Mouse (Mus musculus): Measurements from ENCODE around the gene Gpbp1. TPM values are rescaled to one million over a fixed set of nuclear protein-coding genes. Genes with fewer than 3 reads are reported as not detected.

Gene Gpbp1
- total and polyA plus RNA-seq, 3 experiments: 43.3 to 99.6 (median 96.1) TPM

DNA sequence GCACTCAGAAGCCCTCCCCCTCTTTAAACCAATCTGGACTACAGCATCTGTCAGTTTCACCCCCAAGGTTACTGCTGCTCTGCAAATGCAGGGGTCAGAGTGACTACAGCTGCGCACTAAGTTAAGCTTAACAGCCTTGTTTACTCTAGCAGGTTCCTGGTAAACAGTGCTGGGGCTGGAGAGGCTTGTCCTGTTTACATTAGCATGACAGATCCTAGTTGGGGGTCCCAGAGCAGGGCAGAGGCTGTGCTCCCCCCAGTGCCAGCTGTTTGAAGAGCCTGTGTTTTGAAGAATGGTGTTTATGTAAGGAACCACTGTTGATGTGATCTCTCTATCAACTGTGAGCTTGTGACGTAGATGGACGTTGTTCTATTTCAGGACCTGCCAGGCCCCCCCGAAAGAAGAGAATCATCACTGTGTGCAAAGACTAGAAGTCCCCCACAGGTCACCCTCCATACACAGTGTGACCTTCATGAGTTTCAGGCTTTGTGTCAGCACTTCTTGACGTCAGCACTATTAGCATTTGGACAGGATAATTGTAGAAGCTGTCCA, 92.2 kb downstream of the Gpbp1 start:
- dilution Hi-C loops (cut with MboI; ENCODE audit: extremely low pct_ligation_motif_present, extremely low pct_unique_long_range_greater_than_20kb, low sequenced_read_pairs) (no loop called here), in situ Hi-C loops (cut with MboI; ENCODE audit: low pct_ligation_motif_present, low pct_unique_long_range_greater_than_20kb, low sequenced_read_pairs) (loop anchor here (25.0 kb wide), 1 partner anchor 410 kb away; no protein-coding TSS in a partner anchor)
- TF ChIP-seq RCOR1 (conservative IDR thresholded peaks at IDR 0.05; ENCODE audit: low read depth, low read length): no peak
- no peak for TF ChIP-seq CTCF (conservative IDR thresholded peaks at IDR 0.05 in 1 of 2, IDR thresholded peaks at IDR 0.05 in 1 of 2; ENCODE audit: low read depth in 2 of 2, low read length in 2 of 2)
- no peak for TF ChIP-seq MAFK (IDR thresholded peaks at IDR 0.05; ENCODE audit: insufficient replicate concordance, low read length)
- no peak for TF ChIP-seq GABPA (IDR thresholded peaks at IDR 0.05; ENCODE audit: insufficient replicate concordance, low read depth, low read length)
- no peak for TF ChIP-seq POLR2A (IDR thresholded peaks at IDR 0.05; ENCODE audit: low read depth, low read length)
- TF ChIP-seq USF1 (IDR thresholded peaks at IDR 0.05; ENCODE audit: low read depth, low read length): no peak
- TF ChIP-seq CHD1 (IDR thresholded peaks at IDR 0.05; ENCODE audit: low read depth, low read length): no peak
- no peak for TF ChIP-seq RAD21 (IDR thresholded peaks at IDR 0.05; ENCODE audit: low read depth, low read length)
- no peak for TF ChIP-seq POLR2AphosphoS2 (IDR thresholded peaks at IDR 0.05; ENCODE audit: low read depth, low read length)
- TF ChIP-seq MYC (IDR thresholded peaks at IDR 0.05; ENCODE audit: low read depth, low read length): no peak
- TF ChIP-seq ZMIZ1 (IDR thresholded peaks at IDR 0.05; ENCODE audit: low read depth, low read length): no peak
- no peak for TF ChIP-seq USF2 (conservative IDR thresholded peaks at IDR 0.05; ENCODE audit: low read depth, low read length)
- DNase-seq (ENCODE audit: extremely low read depth): no peak
- Histone ChIP-seq H3K4me1 (ENCODE audit: control insufficient read depth in 1 of 2, insufficient read depth in 2 of 2) (no peaks in the 10 kb centered on the region), H3K79me2 (replicated peaks; ENCODE audit: control insufficient read depth, extremely low read depth, insufficient read depth, poor library complexity, severe bottlenecking) (no peaks in the 10 kb centered on the region), H3K27me3 (replicated peaks) (no peaks in the 10 kb centered on the region), H3K4me3 (replicated peaks in 1 of 3; ENCODE audit: low read depth in 2 of 3, low read length in 2 of 3, poor library complexity in 1 of 3) (no peak overlapping the region), H3K27ac (ENCODE audit: insufficient read depth, low read depth) (no peak overlapping the region), H3K36me3 (replicated peaks in 1 of 2; ENCODE audit: control insufficient read depth in 1 of 2, insufficient read depth in 1 of 2, low read length in 1 of 2) (no peaks in the 10 kb centered on the region), H3K9me3 (replicated peaks; ENCODE audit: low read length) (no peaks in the 10 kb centered on the region), H3K4me2 (ENCODE audit: insufficient read depth, low read depth, poor library complexity, severe bottlenecking) (no peak overlapping the region), H3K9ac (ENCODE audit: insufficient read depth, low read depth) (no peak overlapping the region)

GRCm38 (mm10) chr13:111397061-111397460, 92.8 kb downstream of the Gpbp1 start:
- in situ Hi-C loops (cut with MboI; ENCODE audit: low pct_ligation_motif_present, low pct_unique_long_range_greater_than_20kb, low sequenced_read_pairs): loop anchor here (25.0 kb wide), 1 partner anchor 410 kb away; no protein-coding TSS in a partner anchor
- H3K4me2 ChIP-seq (ENCODE audit: insufficient read depth, low read depth, poor library complexity, severe bottlenecking): no peak overlapping the region
- H3K4me1 ChIP-seq (ENCODE audit: control insufficient read depth in 1 of 2, insufficient read depth in 2 of 2): peaks cover 0 to 3% of the 10 kb centered on the region in 2 experiments; a peak in 1 of 4 replicates
- no peak overlapping the region for H3K27ac ChIP-seq (ENCODE audit: insufficient read depth, low read depth)
- DNase-seq (ENCODE audit: extremely low read depth): no peak
- dilution Hi-C loops (cut with MboI; ENCODE audit: extremely low pct_ligation_motif_present, extremely low pct_unique_long_range_greater_than_20kb, low sequenced_read_pairs): no loop called here
- H3K79me2 ChIP-seq (replicated peaks; ENCODE audit: control insufficient read depth, extremely low read depth, insufficient read depth, poor library complexity, severe bottlenecking): no peaks in the 10 kb centered on the region
- no peak overlapping the region for H3K9ac ChIP-seq (ENCODE audit: insufficient read depth, low read depth)
- H3K4me3 ChIP-seq (replicated peaks in 1 of 3; ENCODE audit: low read depth in 2 of 3, low read length in 2 of 3, poor library complexity in 1 of 3): no peak overlapping the region
- TF ChIP-seq ZNF384 (IDR thresholded peaks at IDR 0.05; ENCODE audit: low read depth, low read length) (no peak), ELF1 (IDR thresholded peaks at IDR 0.05; ENCODE audit: low read depth, low read length) (no peak), KAT2A (IDR thresholded peaks at IDR 0.05; ENCODE audit: insufficient replicate concordance, low read length) (no peak)
- no peaks in the 10 kb centered on the region for H3K9me3 ChIP-seq (replicated peaks; ENCODE audit: low read length)
- no peaks in the 10 kb centered on the region for H3K27me3 ChIP-seq (replicated peaks)
- no peaks in the 10 kb centered on the region for H3K36me3 ChIP-seq (replicated peaks in 1 of 2; ENCODE audit: control insufficient read depth in 1 of 2, insufficient read depth in 1 of 2, low read length in 1 of 2)
